Mouse (Mus musculus) kidney, adult 11 months (tissue): ENCODE measurements at regions not wholly inside any gene's neighbourhood (a gene's known extent, or its start where the extent isn't known, plus 50 kb on each side); places are given as distances from the start of the nearest gene placed in this dataset.

Experiments used
- DNase-seq: peaks from one replicate; pipeline ENCODE4 v3.0.0; 2022

GRCm38 (mm10) chr13:101553131-101553549 is 214.9 kb downstream of the Pik3r1 start:
- no peak for DNase-seq

- DNase-seq = no peak
Measured at GRCm38 (mm10) chr13:101552451-101552850, 215.6 kb downstream of the Pik3r1 start.

GRCm38 (mm10) chr13:101551068-101551467 is 216.9 kb downstream of the Pik3r1 start:
- DNase-seq = no peak

GRCm38 (mm10) chr13:101550526-101550925 is 217.5 kb downstream of the Pik3r1 start:
- DNase-seq = no peak

GRCm38 (mm10) chr13:101547887-101548286 is 220.1 kb downstream of the Pik3r1 start:
- no peak for DNase-seq

GRCm38 (mm10) chr13:101547365-101547764 is 220.7 kb downstream of the Pik3r1 start:
- DNase-seq = no peak

GRCm38 (mm10) chr13:101545344-101546181 is 222.5 kb downstream of the Pik3r1 start:
- DNase-seq = no peak

- DNase-seq = peak; percentile 6
Measured at GRCm38 (mm10) chr13:101540391-101541191, 227.4 kb downstream of the Pik3r1 start.

GRCm38 (mm10) chr13:101538110-101538509 is 229.9 kb downstream of the Pik3r1 start:
- DNase-seq = no peak

GRCm38 (mm10) chr13:101536019-101536418 is 232.0 kb downstream of the Pik3r1 start:
- DNase-seq = no peak

- DNase-seq = no peak
Measured at GRCm38 (mm10) chr13:101535331-101535866, 232.6 kb downstream of the Pik3r1 start.

GRCm38 (mm10) chr13:101534490-101534889 is 233.5 kb downstream of the Pik3r1 start:
- DNase-seq = no peak

GRCm38 (mm10) chr13:101532913-101533312 is 235.1 kb downstream of the Pik3r1 start:
- DNase-seq = no peak

GRCm38 (mm10) chr13:101527691-101528090 is 240.3 kb downstream of the Pik3r1 start:
- DNase-seq = no peak

- no peak for DNase-seq
Measured at GRCm38 (mm10) chr13:101524781-101525180, 243.2 kb downstream of the Pik3r1 start.

- no peak for DNase-seq
Measured at GRCm38 (mm10) chr13:101524223-101524622, 243.8 kb downstream of the Pik3r1 start.

- peak; percentile 51 for DNase-seq
Measured at GRCm38 (mm10) chr13:101523492-101523891, 244.5 kb downstream of the Pik3r1 start.

GRCm38 (mm10) chr13:101522597-101522996 is 245.4 kb downstream of the Pik3r1 start:
- DNase-seq = no peak

GRCm38 (mm10) chr13:101513354-101513753 is 254.7 kb downstream of the Pik3r1 start:
- no peak for DNase-seq

GRCm38 (mm10) chr13:101509946-101510345 is 258.1 kb downstream of the Pik3r1 start:
- no peak for DNase-seq

- DNase-seq = no peak
Measured at GRCm38 (mm10) chr13:101508331-101508730, 259.7 kb downstream of the Pik3r1 start.

GRCm38 (mm10) chr13:101506696-101507095 is 261.3 kb downstream of the Pik3r1 start:
- DNase-seq = no peak

GRCm38 (mm10) chr13:101505054-101505453 is 263.0 kb downstream of the Pik3r1 start:
- DNase-seq = no peak

GRCm38 (mm10) chr13:101504241-101504640 is 263.8 kb downstream of the Pik3r1 start:
- DNase-seq = peak; percentile 40
